Mouse (Mus musculus): Measurements from ENCODE around the gene Cdc42ep2. TPM values are rescaled to one million over a fixed set of nuclear protein-coding genes. Genes with fewer than 3 reads are reported as not detected.

Gene Cdc42ep2
- polyA plus RNA-seq, 1 experiment from 2014 or later = 12.3 TPM

- H3K4me1 ChIP-seq (ENCODE audit: control insufficient read depth, insufficient read depth, low read length) = no peaks in the 10 kb centered on the region
- H3K4me3 ChIP-seq (replicated peaks; ENCODE audit: low read depth, low read length) = no peak overlapping the region
- no peak overlapping the region for H3K27ac ChIP-seq (replicated peaks; ENCODE audit: low read depth, low read length)
- peaks cover 28% of the 10 kb centered on the region for H3K36me3 ChIP-seq (ENCODE audit: control insufficient read depth, insufficient read depth, low read length)
- no peak for ATAC-seq (ENCODE audit: low FRiP score, low TSS enrichment)
- 92% methylated on average over 8 of the region's 8 CpGs for WGBS
- H3K4me2 ChIP-seq (ENCODE audit: low read length) = no peak overlapping the region
- H3K9me3 ChIP-seq (ENCODE audit: control insufficient read depth, low read length) = no peaks in the 10 kb centered on the region
- H3K9ac ChIP-seq (replicated peaks; ENCODE audit: low read length) = no peak overlapping the region
- H3K27me3 ChIP-seq (ENCODE audit: control insufficient read depth, insufficient read depth, low read length) = no peaks in the 10 kb centered on the region
- DNase-seq = no peak
Measured at GRCm38 (mm10) chr19:5945891-5946290, 21.3 kb upstream of the Cdc42ep2 start.

- no peaks in the 10 kb centered on the region for H3K9me3 ChIP-seq (ENCODE audit: control insufficient read depth, low read length)
- DNase-seq (no peak), ATAC-seq (ENCODE audit: low FRiP score, low TSS enrichment) (no peak)
- no peak overlapping the region for H3K27ac ChIP-seq (replicated peaks; ENCODE audit: low read depth, low read length)
- H3K27me3 ChIP-seq (ENCODE audit: control insufficient read depth, insufficient read depth, low read length) = no peaks in the 10 kb centered on the region
- 86% methylated on average over 7 of the region's 7 CpGs for WGBS
- H3K9ac ChIP-seq (replicated peaks; ENCODE audit: low read length) = no peak overlapping the region
- H3K4me1 ChIP-seq (ENCODE audit: control insufficient read depth, insufficient read depth, low read length) = no peaks in the 10 kb centered on the region
- H3K4me2 ChIP-seq (ENCODE audit: low read length) = no peak overlapping the region
- peaks cover 20% of the 10 kb centered on the region for H3K36me3 ChIP-seq (ENCODE audit: control insufficient read depth, insufficient read depth, low read length)
- H3K4me3 ChIP-seq (replicated peaks; ENCODE audit: low read depth, low read length) = no peak overlapping the region
Measured at GRCm38 (mm10) chr19:5945027-5945426, 20.4 kb upstream of the Cdc42ep2 start.

GRCm38 (mm10) chr19:5944145-5944544, 19.5 kb upstream of the Cdc42ep2 start:
- no peaks in the 10 kb centered on the region for H3K27me3 ChIP-seq (ENCODE audit: control insufficient read depth, insufficient read depth, low read length)
- ATAC-seq (ENCODE audit: low FRiP score, low TSS enrichment) (no peak), DNase-seq (no peak)
- H3K9ac ChIP-seq (replicated peaks; ENCODE audit: low read length) = no peak overlapping the region
- no peak overlapping the region for H3K4me3 ChIP-seq (replicated peaks; ENCODE audit: low read depth, low read length)
- H3K4me1 ChIP-seq (ENCODE audit: control insufficient read depth, insufficient read depth, low read length) = no peaks in the 10 kb centered on the region
- 80% methylated on average over 8 of the region's 8 CpGs for WGBS
- no peaks in the 10 kb centered on the region for H3K9me3 ChIP-seq (ENCODE audit: control insufficient read depth, low read length)
- no peak overlapping the region for H3K4me2 ChIP-seq (ENCODE audit: low read length)
- peaks cover 13% of the 10 kb centered on the region for H3K36me3 ChIP-seq (ENCODE audit: control insufficient read depth, insufficient read depth, low read length)
- H3K27ac ChIP-seq (replicated peaks; ENCODE audit: low read depth, low read length) = no peak overlapping the region

GRCm38 (mm10) chr19:5943404-5943803, 18.8 kb upstream of the Cdc42ep2 start:
- no peaks in the 10 kb centered on the region for H3K27me3 ChIP-seq (ENCODE audit: control insufficient read depth, insufficient read depth, low read length)
- no peak overlapping the region for H3K27ac ChIP-seq (replicated peaks; ENCODE audit: low read depth, low read length)
- H3K9me3 ChIP-seq (ENCODE audit: control insufficient read depth, low read length) = no peaks in the 10 kb centered on the region
- DNase-seq = no peak
- 93% methylated on average over 15 of the region's 15 CpGs for WGBS
- ATAC-seq (ENCODE audit: low FRiP score, low TSS enrichment) = no peak
- H3K4me3 ChIP-seq (replicated peaks; ENCODE audit: low read depth, low read length) = no peak overlapping the region
- H3K4me2 ChIP-seq (ENCODE audit: low read length) = no peak overlapping the region
- peaks cover 10% of the 10 kb centered on the region for H3K36me3 ChIP-seq (ENCODE audit: control insufficient read depth, insufficient read depth, low read length)
- no peak overlapping the region for H3K9ac ChIP-seq (replicated peaks; ENCODE audit: low read length)
- no peaks in the 10 kb centered on the region for H3K4me1 ChIP-seq (ENCODE audit: control insufficient read depth, insufficient read depth, low read length)

- Histone ChIP-seq H3K4me1 (ENCODE audit: control insufficient read depth, insufficient read depth, low read length) (peaks cover 7% of the 10 kb centered on the region), H3K27ac (replicated peaks; ENCODE audit: low read depth, low read length) (no peak overlapping the region), H3K9me3 (ENCODE audit: control insufficient read depth, low read length) (no peaks in the 10 kb centered on the region), H3K36me3 (ENCODE audit: control insufficient read depth, insufficient read depth, low read length) (peaks cover 10% of the 10 kb centered on the region), H3K4me2 (ENCODE audit: low read length) (no peak overlapping the region), H3K9ac (replicated peaks; ENCODE audit: low read length) (no peak overlapping the region), H3K27me3 (ENCODE audit: control insufficient read depth, insufficient read depth, low read length) (no peaks in the 10 kb centered on the region), H3K4me3 (replicated peaks; ENCODE audit: low read depth, low read length) (no peak overlapping the region)
- 95% methylated on average over 7 of the region's 7 CpGs for WGBS
- no peak for DNase-seq
- ATAC-seq (ENCODE audit: low FRiP score, low TSS enrichment) = no peak
Measured at GRCm38 (mm10) chr19:5942581-5942980, 18.0 kb upstream of the Cdc42ep2 start.

- Histone ChIP-seq H3K9me3 (ENCODE audit: control insufficient read depth, low read length) (no peaks in the 10 kb centered on the region), H3K27ac (replicated peaks; ENCODE audit: low read depth, low read length) (no peak overlapping the region), H3K36me3 (ENCODE audit: control insufficient read depth, insufficient read depth, low read length) (peaks cover 10% of the 10 kb centered on the region), H3K4me3 (replicated peaks; ENCODE audit: low read depth, low read length) (no peak overlapping the region), H3K4me1 (ENCODE audit: control insufficient read depth, insufficient read depth, low read length) (peaks cover 7% of the 10 kb centered on the region), H3K4me2 (ENCODE audit: low read length) (no peak overlapping the region), H3K27me3 (ENCODE audit: control insufficient read depth, insufficient read depth, low read length) (no peaks in the 10 kb centered on the region), H3K9ac (replicated peaks; ENCODE audit: low read length) (no peak overlapping the region)
- WGBS = 95% methylated on average over 10 of the region's 10 CpGs
- no peak for DNase-seq
- ATAC-seq (ENCODE audit: low FRiP score, low TSS enrichment) = no peak
Measured at GRCm38 (mm10) chr19:5940656-5941055, 16.0 kb upstream of the Cdc42ep2 start.

- H3K4me1 ChIP-seq (ENCODE audit: control insufficient read depth, insufficient read depth, low read length) = peaks cover 7% of the 10 kb centered on the region
- H3K36me3 ChIP-seq (ENCODE audit: control insufficient read depth, insufficient read depth, low read length) = peaks cover 10% of the 10 kb centered on the region
- no peak overlapping the region for H3K4me2 ChIP-seq (ENCODE audit: low read length)
- H3K9me3 ChIP-seq (ENCODE audit: control insufficient read depth, low read length) = no peaks in the 10 kb centered on the region
- no peak overlapping the region for H3K27ac ChIP-seq (replicated peaks; ENCODE audit: low read depth, low read length)
- WGBS = 82% methylated on average over 4 of the region's 4 CpGs
- DNase-seq (peak; percentile 38), ATAC-seq (ENCODE audit: low FRiP score, low TSS enrichment) (no peak)
- no peaks in the 10 kb centered on the region for H3K27me3 ChIP-seq (ENCODE audit: control insufficient read depth, insufficient read depth, low read length)
- H3K4me3 ChIP-seq (replicated peaks; ENCODE audit: low read depth, low read length) = no peak overlapping the region
- H3K9ac ChIP-seq (replicated peaks; ENCODE audit: low read length) = no peak overlapping the region
Measured at GRCm38 (mm10) chr19:5940173-5940572, 15.6 kb upstream of the Cdc42ep2 start.

GRCm38 (mm10) chr19:5939715-5940114, 15.1 kb upstream of the Cdc42ep2 start:
- Histone ChIP-seq H3K9ac (replicated peaks; ENCODE audit: low read length) (no peak overlapping the region), H3K36me3 (ENCODE audit: control insufficient read depth, insufficient read depth, low read length) (peaks cover 10% of the 10 kb centered on the region), H3K27me3 (ENCODE audit: control insufficient read depth, insufficient read depth, low read length) (no peaks in the 10 kb centered on the region), H3K9me3 (ENCODE audit: control insufficient read depth, low read length) (no peaks in the 10 kb centered on the region), H3K4me3 (replicated peaks; ENCODE audit: low read depth, low read length) (no peak overlapping the region), H3K4me1 (ENCODE audit: control insufficient read depth, insufficient read depth, low read length) (peaks cover 7% of the 10 kb centered on the region), H3K27ac (replicated peaks; ENCODE audit: low read depth, low read length) (no peak overlapping the region), H3K4me2 (ENCODE audit: low read length) (no peak overlapping the region)
- 82% methylated on average over 5 of the region's 5 CpGs for WGBS
- DNase-seq = no peak
- no peak for ATAC-seq (ENCODE audit: low FRiP score, low TSS enrichment)

GRCm38 (mm10) chr19:5938516-5938915, 13.9 kb upstream of the Cdc42ep2 start:
- Histone ChIP-seq H3K9me3 (ENCODE audit: control insufficient read depth, low read length) (no peaks in the 10 kb centered on the region), H3K9ac (replicated peaks; ENCODE audit: low read length) (no peak overlapping the region), H3K4me2 (ENCODE audit: low read length) (no peak overlapping the region; the same call in 1 of the 2 replicates), H3K4me1 (ENCODE audit: control insufficient read depth, insufficient read depth, low read length) (peaks cover 7% of the 10 kb centered on the region), H3K4me3 (replicated peaks; ENCODE audit: low read depth, low read length) (no peak overlapping the region), H3K27me3 (ENCODE audit: control insufficient read depth, insufficient read depth, low read length) (no peaks in the 10 kb centered on the region), H3K36me3 (ENCODE audit: control insufficient read depth, insufficient read depth, low read length) (peaks cover 10% of the 10 kb centered on the region), H3K27ac (replicated peaks; ENCODE audit: low read depth, low read length) (no peak overlapping the region)
- no peak for DNase-seq
- no peak for ATAC-seq (ENCODE audit: low FRiP score, low TSS enrichment)
- WGBS = 91% methylated on average over 6 of the region's 6 CpGs

Measured in midbrain, embryonic 14.5 days (tissue).